Comparison of ENCODE assay signal across 25 mouse cellular contexts in genomic region chr6:3543862-3544261, GRCm38 (mm10). TPM values are rescaled to one million over a fixed set of nuclear protein-coding genes. Genes with fewer than 3 reads are reported as not detected.
A peak's percentile ranks its signal among the peaks of the same experiment; 100 is the strongest.
DNase-seq lines count a peak whose midpoint lies in the region; ATAC-seq and TF ChIP-seq lines count a peak whose summit lies in the region.
"Had no signal": no experiment of that assay in that cellular context is flagged by ENCODE, and none has a peak within 500 bp of the region (broad histone marks: within the 10 kb centered on the region; RNA-seq: fewer than 3 reads in every experiment).

No protein-coding gene starts in this region.

- no peak for TF ChIP-seq CTCF in forebrain, postnatal 0 days (IDR thresholded peaks at IDR 0.05; ENCODE audit: low read depth)
- TF ChIP-seq CTCF in liver, adult 2 months (IDR thresholded peaks at IDR 0.05; ENCODE audit: low read depth, low read length) = no peak
- no peak for TF ChIP-seq CTCF in heart, adult 2 months (IDR thresholded peaks at IDR 0.05)

- H3K79me2 ChIP-seq in liver, adult 2 months (ENCODE audit: control insufficient read depth, insufficient read depth, low read length) = no peaks in the 10 kb centered on the region
- H3K79me2 ChIP-seq in heart, adult 2 months (replicated peaks; ENCODE audit: control insufficient read depth, insufficient read depth, low read length) = no peaks in the 10 kb centered on the region

- no peak for TF ChIP-seq POLR2A in liver, adult 2 months (IDR thresholded peaks at IDR 0.05; ENCODE audit: extremely low read depth, insufficient read depth, low read length)
- TF ChIP-seq POLR2A in heart, adult 2 months (IDR thresholded peaks at IDR 0.05; ENCODE audit: insufficient read depth, low read depth, low read length) = no peak

- H3K4me1 ChIP-seq in forebrain, embryonic 13.5 days = no peaks in the 10 kb centered on the region
- no peaks in the 10 kb centered on the region for H3K4me1 ChIP-seq in forebrain, postnatal 0 days (ENCODE audit: insufficient read depth)
- no peaks in the 10 kb centered on the region for H3K4me1 ChIP-seq in kidney, embryonic 16.5 days (ENCODE audit: insufficient read depth, low read length)
- peaks cover 19% of the 10 kb centered on the region for H3K4me1 ChIP-seq in liver, adult 2 months (ENCODE audit: control insufficient read depth, insufficient read depth, low read length)
- no peaks in the 10 kb centered on the region for H3K4me1 ChIP-seq in liver, embryonic 11.5 days (replicated peaks; ENCODE audit: control insufficient read depth, insufficient read depth, low read length)
- H3K4me1 ChIP-seq in ES-E14 (ENCODE audit: control insufficient read depth in 2 of 2, insufficient read depth in 2 of 2, low read length in 2 of 2, poor library complexity in 1 of 2) = peaks cover 4 to 5% of the 10 kb centered on the region in 2 experiments; a peak in 2 of 4 replicates
- H3K4me1 ChIP-seq in heart, adult 2 months (ENCODE audit: control insufficient read depth, insufficient read depth, low read length) = no peaks in the 10 kb centered on the region; the same call in 1 of the 2 replicates
- H3K4me1 ChIP-seq: embryonic facial prominence, embryonic 10.5 days; embryonic facial prominence, embryonic 12.5 days had no signal

- no peak for ATAC-seq in forebrain, embryonic 13.5 days
- no peak for ATAC-seq in forebrain, postnatal 0 days
- ATAC-seq in kidney, embryonic 16.5 days (ENCODE audit: low FRiP score, low TSS enrichment) = no peak
- ATAC-seq in liver, embryonic 11.5 days (replicated peaks; ENCODE audit: low FRiP score) = no peak
- ATAC-seq: activated CD4-positive, CD25-positive, alpha-beta regulatory T cell, adult 4 months; CD4-positive, CD25-positive, alpha-beta regulatory T cell, adult 4 months; forebrain, embryonic 14.5 days; forebrain, embryonic 16.5 days had no signal

- H3K36me3 ChIP-seq in forebrain, embryonic 13.5 days (ENCODE audit: poor library complexity, severe bottlenecking) = peaks cover 17% of the 10 kb centered on the region
- 0 out of 2 replicates have a peak, but pooled peaks cover 6% of the 10 kb centered on the region for H3K36me3 ChIP-seq in forebrain, postnatal 0 days (ENCODE audit: insufficient read depth)
- H3K36me3 ChIP-seq in kidney, embryonic 16.5 days (ENCODE audit: insufficient read depth, low read length) = 0 out of 2 replicates have a peak, but pooled peaks cover 3% of the 10 kb centered on the region
- peaks cover 2% of the 10 kb centered on the region; the same call in 1 of the 2 replicates for H3K36me3 ChIP-seq in liver, adult 2 months (ENCODE audit: control insufficient read depth, insufficient read depth, low read length)
- no peaks in the 10 kb centered on the region for H3K36me3 ChIP-seq in liver, embryonic 11.5 days (ENCODE audit: control insufficient read depth, insufficient read depth, low read length)
- H3K36me3 ChIP-seq in ES-E14 (ENCODE audit: control insufficient read depth, insufficient read depth, low read length, poor library complexity, severe bottlenecking) = peaks cover 5% of the 10 kb centered on the region
- H3K36me3 ChIP-seq in heart, adult 2 months (ENCODE audit: control insufficient read depth, insufficient read depth, low read length) = peaks cover 2% of the 10 kb centered on the region
- H3K36me3 ChIP-seq: embryonic facial prominence, embryonic 12.5 days had no signal

- 0 out of 2 replicates have a peak overlapping the region, but pooled peaks have one; percentile 17 for H3K9ac ChIP-seq in forebrain, embryonic 13.5 days
- H3K9ac ChIP-seq in forebrain, postnatal 0 days = no peak overlapping the region
- no peak overlapping the region for H3K9ac ChIP-seq in kidney, embryonic 16.5 days (replicated peaks; ENCODE audit: low read length)
- H3K9ac ChIP-seq in liver, adult 2 months (ENCODE audit: low read depth, low read length) = no peak overlapping the region
- no peak overlapping the region for H3K9ac ChIP-seq in liver, embryonic 11.5 days (ENCODE audit: low read depth, low read length)
- H3K9ac ChIP-seq in ES-E14 (ENCODE audit: insufficient read depth, low read depth, low read length, poor library complexity, severe bottlenecking) = 0 out of 2 replicates have a peak overlapping the region, but pooled peaks have one; percentile 35
- H3K9ac ChIP-seq in heart, adult 2 months (ENCODE audit: low read depth, low read length) = no peak overlapping the region
- H3K9ac ChIP-seq: embryonic facial prominence, embryonic 12.5 days had no signal

- TF ChIP-seq EP300 in heart, adult 2 months (IDR thresholded peaks at IDR 0.05; ENCODE audit: insufficient read depth, low read depth, low read length) = no peak

- in situ Hi-C loops in ES-E14 (cut with MboI; ENCODE audit: low sequenced_read_pairs in 2 of 2, unreplicated experiment in 2 of 2) = no loop called here

- no peak for DNase-seq in forebrain, postnatal 0 days
- DNase-seq in kidney, adult 9 months = peak; percentile 34
- peak; percentile 47 for DNase-seq in liver, adult 2 months (ENCODE audit: extremely low read depth, low read depth, low spot score)
- DNase-seq in liver, embryonic 11.5 days (ENCODE audit: low spot score) = no peak
- no peak for DNase-seq in ES-E14 (ENCODE audit: low read depth, low spot score)
- DNase-seq in heart, adult 2 months = no peak
- DNase-seq: adrenal gland, adult 8-10 months; adrenal gland, postnatal 14 days; adrenal gland, postnatal 36 days; B cell, adult 2 months; cerebellum, adult 11-12 months; cerebellum, adult 2 months; cerebellum, adult 9-10 months; cerebellum, postnatal 10 days; cerebellum, postnatal 25 days had no signal

- 85% methylated on average over 4 of the region's 4 CpGs for WGBS in forebrain, embryonic 13.5 days
- 92% methylated on average over 4 of the region's 4 CpGs for WGBS in forebrain, postnatal 0 days
- 76% methylated on average over 4 of the region's 4 CpGs for WGBS in kidney, embryonic 16.5 days
- 44% methylated on average over 4 of the region's 4 CpGs for WGBS in liver, adult 2 months
- WGBS in liver, embryonic 11.5 days = 84% methylated on average over 4 of the region's 4 CpGs
- WGBS in heart, adult 2 months = 93% methylated on average over 4 of the region's 4 CpGs

- H3K4me2 ChIP-seq in forebrain, embryonic 13.5 days = no peak overlapping the region
- no peak overlapping the region for H3K4me2 ChIP-seq in forebrain, postnatal 0 days (ENCODE audit: low read depth)
- no peak overlapping the region for H3K4me2 ChIP-seq in kidney, embryonic 16.5 days (replicated peaks; ENCODE audit: low read depth, low read length)
- no peak overlapping the region for H3K4me2 ChIP-seq in liver, embryonic 11.5 days
- H3K4me2 ChIP-seq: embryonic facial prominence, embryonic 12.5 days had no signal

- no peaks in the 10 kb centered on the region for H3K9me3 ChIP-seq in forebrain, embryonic 13.5 days (replicated peaks)
- no peaks in the 10 kb centered on the region for H3K9me3 ChIP-seq in forebrain, postnatal 0 days (ENCODE audit: low read length)
- no peaks in the 10 kb centered on the region for H3K9me3 ChIP-seq in kidney, embryonic 16.5 days (ENCODE audit: low read length)
- no peaks in the 10 kb centered on the region for H3K9me3 ChIP-seq in liver, embryonic 11.5 days (ENCODE audit: control insufficient read depth, low read length)
- H3K9me3 ChIP-seq in ES-E14 (ENCODE audit: control insufficient read depth, insufficient read depth, low read depth, low read length) = no peaks in the 10 kb centered on the region
- H3K9me3 ChIP-seq: embryonic facial prominence, embryonic 10.5 days; embryonic facial prominence, embryonic 12.5 days had no signal

- H3K27ac ChIP-seq in forebrain, embryonic 13.5 days = no peak overlapping the region
- H3K27ac ChIP-seq in forebrain, postnatal 0 days (ENCODE audit: low read depth, low read length) = no peak overlapping the region
- H3K27ac ChIP-seq in kidney, embryonic 16.5 days (ENCODE audit: low read length) = no peak overlapping the region
- no peak overlapping the region for H3K27ac ChIP-seq in liver, adult 2 months (replicated peaks; ENCODE audit: insufficient read depth, low read depth, low read length)
- no peak overlapping the region for H3K27ac ChIP-seq in liver, embryonic 11.5 days (ENCODE audit: low read depth, low read length)
- no peak overlapping the region for H3K27ac ChIP-seq in ES-E14 (ENCODE audit: insufficient read depth, low read depth, low read length, poor library complexity, severe bottlenecking)
- H3K27ac ChIP-seq in heart, adult 2 months = no peak overlapping the region
- H3K27ac ChIP-seq: embryonic facial prominence, embryonic 10.5 days; embryonic facial prominence, embryonic 12.5 days had no signal

- no peaks in the 10 kb centered on the region for H3K27me3 ChIP-seq in forebrain, embryonic 13.5 days
- no peaks in the 10 kb centered on the region for H3K27me3 ChIP-seq in forebrain, postnatal 0 days (ENCODE audit: insufficient read depth, low read length)
- no peaks in the 10 kb centered on the region for H3K27me3 ChIP-seq in kidney, embryonic 16.5 days (ENCODE audit: insufficient read depth, low read length)
- H3K27me3 ChIP-seq in liver, adult 2 months (ENCODE audit: control insufficient read depth, insufficient read depth, low read length) = no peaks in the 10 kb centered on the region
- no peaks in the 10 kb centered on the region for H3K27me3 ChIP-seq in liver, embryonic 11.5 days (replicated peaks; ENCODE audit: control insufficient read depth, insufficient read depth, low read length)
- H3K27me3 ChIP-seq in heart, adult 2 months (ENCODE audit: control insufficient read depth, insufficient read depth, low read length) = no peaks in the 10 kb centered on the region
- H3K27me3 ChIP-seq: CH12.LX; embryonic facial prominence, embryonic 12.5 days had no signal

- intact Hi-C loops in heart, adult 2 months (cut with DNase I) = no loop called here

- H3K4me3 ChIP-seq in forebrain, embryonic 13.5 days = no peak overlapping the region
- H3K4me3 ChIP-seq in forebrain, postnatal 0 days (ENCODE audit: low read depth, low read length) = no peak overlapping the region
- H3K4me3 ChIP-seq in kidney, embryonic 16.5 days (ENCODE audit: low read length) = no peak overlapping the region
- H3K4me3 ChIP-seq in liver, adult 2 months (ENCODE audit: insufficient read depth, low read depth, low read length) = no peak overlapping the region
- H3K4me3 ChIP-seq in liver, embryonic 11.5 days (ENCODE audit: low read depth, low read length) = no peak overlapping the region
- H3K4me3 ChIP-seq in ES-E14 (ENCODE audit: insufficient read depth in 1 of 2, low read depth in 1 of 2, low read length in 2 of 2, poor library complexity in 1 of 2, severe bottlenecking in 1 of 2) = no peak overlapping the region
- no peak overlapping the region for H3K4me3 ChIP-seq in heart, adult 2 months
- H3K4me3 ChIP-seq: embryonic facial prominence, embryonic 10.5 days; embryonic facial prominence, embryonic 12.5 days had no signal

RNA-seq across cellular contexts. Expression of gene Vps50, which starts 45.7 kb away (rescaled TPM):
- 46.2 and 48.5 TPM in 2 replicates for polyA plus RNA-seq in forebrain, embryonic 13.5 days (2015; fragmentation: Nextera tagmentation; extraction: Ambion mirVana)
- 62.6 and 68.4 TPM in 2 replicates for total RNA-seq in forebrain, postnatal 0 days (2014; rRNA removed)
- polyA plus RNA-seq in forebrain, postnatal 0 days (2015; fragmentation: Nextera tagmentation; extraction: Ambion mirVana) = 41.2 and 44.2 TPM in 2 replicates
- 29.2 and 34.0 TPM in 2 replicates for polyA plus RNA-seq in kidney, embryonic 16.5 days (2015; fragmentation: Nextera tagmentation; extraction: Ambion mirVana)
- 10.4 and 11.8 TPM in 2 replicates for total RNA-seq in liver, adult 2 months (2014; rRNA removed)
- 0.97 and 1.3 TPM in 2 replicates for polyA plus RNA-seq in liver, adult 2 months (2012; rRNA removed)
- 27.0 and 29.8 TPM in 2 replicates for polyA plus RNA-seq in liver, embryonic 11.5 days (2014; fragmentation: Nextera tagmentation; extraction: Ambion mirVana)
- total RNA-seq in ES-E14 (2012; rRNA removed) = 34.2 and 39.1 TPM in 2 replicates
- 10 to 100 TPM; 13.9 to 14.8 TPM for total RNA-seq in heart, adult 2 months (2021)
- polyA plus RNA-seq in heart, adult 2 months (2012; rRNA removed) = 3.2 and 5.6 TPM in 2 replicates

RNA-seq across cellular contexts. Expression of gene Hepacam2, which starts 45.8 kb away (rescaled TPM):
- polyA plus RNA-seq in forebrain, embryonic 13.5 days (2015; fragmentation: Nextera tagmentation; extraction: Ambion mirVana) = 1.1 and 1.9 TPM in 2 replicates
- total RNA-seq in forebrain, postnatal 0 days (2014; rRNA removed) = 0.19 and 0.62 TPM in 2 replicates
- polyA plus RNA-seq in forebrain, postnatal 0 days (2015; fragmentation: Nextera tagmentation; extraction: Ambion mirVana) = 0.60 and 0.79 TPM in 2 replicates
- polyA plus RNA-seq in kidney, embryonic 16.5 days (2015; fragmentation: Nextera tagmentation; extraction: Ambion mirVana) = 2.5 and 3.0 TPM in 2 replicates
- 0.55 and 0.60 TPM in 2 replicates for total RNA-seq in liver, adult 2 months (2014; rRNA removed)
- polyA plus RNA-seq in liver, adult 2 months (2012; rRNA removed) = 0.07 and 0.17 TPM in 2 replicates
- 0.07 and 0.22 TPM in 2 replicates for polyA plus RNA-seq in liver, embryonic 11.5 days (2014; fragmentation: Nextera tagmentation; extraction: Ambion mirVana)
- 0.18 and 0.37 TPM in 2 replicates for total RNA-seq in ES-E14 (2012; rRNA removed)
- total RNA-seq in heart, adult 2 months (2021) = under 1 TPM; 0.16 to 0.34 TPM
- polyA plus RNA-seq in heart, adult 2 months (2012; rRNA removed) = 0.74 and 1.2 TPM in 2 replicates
- total RNA-seq: adrenal gland, postnatal 14 days; MEL had no signal

Comparison
In these comparisons a context has a peak if more than half of its experiments do, and no peak if none do; other contexts are left out.
1. H3K9ac ChIP-seq: peak in forebrain, embryonic 13.5 days (single experiment) and ES-E14 (single experiment); none in forebrain, postnatal 0 days (single experiment), kidney, embryonic 16.5 days (single experiment), liver, adult 2 months (single experiment), liver, embryonic 11.5 days (single experiment) and heart, adult 2 months (single experiment).
2. DNase-seq: peak in kidney, adult 9 months (single experiment) and liver, adult 2 months (single experiment); none in forebrain, postnatal 0 days (single experiment), liver, embryonic 11.5 days (single experiment), ES-E14 (single experiment) and heart, adult 2 months (0 of 2).